Mouse (Mus musculus) midbrain, embryonic 14.5 days (tissue): Measurements from ENCODE around the gene Slc12a8. TPM values are rescaled to one million over a fixed set of nuclear protein-coding genes. Genes with fewer than 3 reads are reported as not detected.

Experiments
- ATAC-seq: fragments of 200-750 bp; cut with Nextera tagmentation; 2 replicates; pipeline ENCODE4 v1.8.0; 2017; ENCODE audit warnings: moderate number of reproducible peaks, moderate library complexity; ENCODE audit not compliant: low FRiP score, low TSS enrichment
- DNase-seq: peaks from one replicate; pipeline ENCODE4 v3.0.0-alpha.2; 2015
- H3K27ac ChIP-seq: fragments of 300-500 bp; sonication (generic); replicated peaks from 2 replicates; pipeline ENCODE4 v1.5.1; 2014; ENCODE audit warnings: mild to moderate bottlenecking, low read depth, low read length, moderate library complexity
- H3K27me3 ChIP-seq: fragments of 300-500 bp; sonication (generic); 2 replicates; pipeline ENCODE4 v1.6.1; 2014; ENCODE audit warnings: low read length, control low read depth, mixed read lengths; ENCODE audit not compliant: control insufficient read depth, insufficient read depth
- H3K36me3 ChIP-seq: fragments of 300-500 bp; sonication (generic); 2 replicates; pipeline ENCODE4 v1.6.1; 2014; ENCODE audit warnings: low read length, control low read depth; ENCODE audit not compliant: control insufficient read depth, insufficient read depth
- H3K4me1 ChIP-seq: fragments of 300-500 bp; sonication (generic); 2 replicates; pipeline ENCODE4 v1.6.1; 2014; ENCODE audit warnings: mild to moderate bottlenecking, antibody characterized with exemption, low read length, control low read depth; ENCODE audit not compliant: control insufficient read depth, insufficient read depth
- H3K4me2 ChIP-seq: fragments of 300-500 bp; sonication (generic); 2 replicates; pipeline ENCODE4 v1.6.1; 2014; ENCODE audit warnings: mild to moderate bottlenecking, low read length, moderate library complexity
- H3K4me3 ChIP-seq: fragments of 300-500 bp; sonication (generic); replicated peaks from 2 replicates; pipeline ENCODE4 v1.5.1; 2014; ENCODE audit warnings: low read depth, low read length
- H3K9ac ChIP-seq: fragments of 300-500 bp; sonication (generic); replicated peaks from 2 replicates; pipeline ENCODE4 v1.6.1; 2014; ENCODE audit warnings: mild to moderate bottlenecking, low read length, moderate library complexity
- H3K9me3 ChIP-seq: fragments of 300-500 bp; sonication (generic); 2 replicates; pipeline ENCODE4 v1.6.1; 2016; ENCODE audit warnings: low read length, control low read depth, mixed read lengths; ENCODE audit not compliant: control insufficient read depth
- WGBS: fragments of 180-500 bp; shearing (Covaris S2); extraction: QIAGEN DNeasy Blood & Tissue Kit; methylation state at CpG from one replicate; pipeline ENCODE4 v1.1.7; 2014; 5-methylcytosine and 5-hydroxymethylcytosine counted together
- polyA plus RNA-seq: library from polyadenylated mRNA; unstranded; fragments of >200 nt; fragmentation: Nextera tagmentation; extraction: Ambion mirVana; gene quantifications from 2 replicates; pipeline ENCODE4 v1.2.1, GENCODE M21; 2014

The Slc12a8 gene
- polyA plus RNA-seq, 1 experiment from 2014 or later, result 0.80 TPM

DNA sequence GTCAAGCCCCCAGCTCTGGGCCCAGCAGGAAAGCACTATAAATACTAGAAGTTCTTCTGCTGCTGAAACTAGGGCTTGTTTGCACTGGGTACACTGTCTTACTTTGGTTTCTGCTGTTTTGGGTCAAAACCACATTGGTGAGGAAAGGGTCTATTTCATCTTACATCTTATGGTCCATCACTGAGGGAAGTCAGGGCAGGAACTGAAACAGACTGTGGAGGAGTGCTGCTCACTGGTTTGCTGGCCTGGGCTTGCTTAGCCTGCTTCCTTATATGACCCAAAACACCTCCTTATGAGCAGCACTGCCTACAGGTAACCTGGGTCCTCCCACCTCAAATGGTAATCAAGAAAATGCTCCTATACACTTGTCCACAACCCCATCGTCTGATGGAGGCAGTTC lies 176.4 kb downstream of the Slc12a8 start:
- no peak for ATAC-seq
- Histone ChIP-seq H3K4me1 (peaks cover 23% of the 10 kb centered on the region), H3K4me3 (no peak overlapping the region), H3K4me2 (no peak overlapping the region), H3K27ac (no peak overlapping the region), H3K9me3 (no peaks in the 10 kb centered on the region), H3K27me3 (no peaks in the 10 kb centered on the region), H3K9ac (no peak overlapping the region), H3K36me3 (no peaks in the 10 kb centered on the region)
- WGBS, result 93% methylated on average over 1 of the region's 1 CpGs
- DNase-seq, result no peak

GRCm38 (mm10) chr16:33696811-33697575 lies 179.9 kb downstream of the Slc12a8 start:
- H3K27ac ChIP-seq, result peak overlapping the region; percentile 49
- no peak overlapping the region for H3K4me2 ChIP-seq
- no peaks in the 10 kb centered on the region for H3K27me3 ChIP-seq
- WGBS, result 60% methylated on average over 13 of the region's 13 CpGs
- no peak overlapping the region; the same call in 1 of the 2 replicates for H3K9ac ChIP-seq
- ATAC-seq (no peak), DNase-seq (peak; percentile 53)
- H3K36me3 ChIP-seq, result no peaks in the 10 kb centered on the region
- H3K4me1 ChIP-seq, result peaks cover 20% of the 10 kb centered on the region
- no peak overlapping the region for H3K4me3 ChIP-seq
- H3K9me3 ChIP-seq, result no peaks in the 10 kb centered on the region

- H3K9me3 ChIP-seq, result no peaks in the 10 kb centered on the region
- H3K27ac ChIP-seq, result peak overlapping the region; percentile 8; the same call in 1 of the 2 replicates
- no peak overlapping the region for H3K4me2 ChIP-seq
- H3K9ac ChIP-seq, result no peak overlapping the region
- H3K4me3 ChIP-seq, result no peak overlapping the region
- ATAC-seq (no peak), DNase-seq (no peak)
- 21% methylated on average over 9 of the region's 9 CpGs for WGBS
- no peaks in the 10 kb centered on the region for H3K36me3 ChIP-seq
- no peaks in the 10 kb centered on the region for H3K27me3 ChIP-seq
- H3K4me1 ChIP-seq, result peaks cover 20% of the 10 kb centered on the region
These were observed 180.6 kb downstream of the Slc12a8 start for GRCm38 (mm10) chr16:33697576-33698276.

DNA sequence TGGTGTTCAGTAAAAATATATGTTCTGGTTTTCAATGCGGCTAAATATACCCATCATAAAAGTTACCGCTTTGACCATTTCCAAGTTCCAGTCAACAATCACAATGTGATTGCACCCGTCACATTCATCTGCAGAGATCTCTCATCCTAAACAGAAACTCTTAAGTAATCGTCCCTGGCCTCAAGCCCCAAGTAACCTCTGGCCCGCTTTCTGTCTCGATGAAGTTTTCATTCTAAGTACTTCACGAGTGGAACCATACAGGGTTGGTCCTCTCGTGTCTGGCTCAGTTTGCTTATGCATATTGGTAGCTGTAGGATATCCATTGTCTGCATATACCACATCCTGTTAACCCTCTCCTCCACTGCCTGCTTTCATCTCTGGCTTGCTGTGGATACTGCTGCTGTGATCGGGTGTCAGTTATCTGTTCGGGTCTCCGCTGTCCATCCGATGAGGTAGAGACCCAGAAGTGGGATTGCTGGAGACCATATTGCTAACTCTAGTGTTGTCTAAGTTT lies 181.2 kb downstream of the Slc12a8 start:
- Histone ChIP-seq H3K27me3 (no peaks in the 10 kb centered on the region), H3K36me3 (no peaks in the 10 kb centered on the region), H3K4me1 (peaks cover 17% of the 10 kb centered on the region), H3K27ac (peak overlapping the region; percentile 8; the same call in 1 of the 2 replicates), H3K9me3 (no peaks in the 10 kb centered on the region), H3K4me3 (no peak overlapping the region), H3K4me2 (no peak overlapping the region), H3K9ac (no peak overlapping the region)
- DNase-seq (no peak), ATAC-seq (no peak)
- 75% methylated on average over 12 of the region's 12 CpGs for WGBS

DNA sequence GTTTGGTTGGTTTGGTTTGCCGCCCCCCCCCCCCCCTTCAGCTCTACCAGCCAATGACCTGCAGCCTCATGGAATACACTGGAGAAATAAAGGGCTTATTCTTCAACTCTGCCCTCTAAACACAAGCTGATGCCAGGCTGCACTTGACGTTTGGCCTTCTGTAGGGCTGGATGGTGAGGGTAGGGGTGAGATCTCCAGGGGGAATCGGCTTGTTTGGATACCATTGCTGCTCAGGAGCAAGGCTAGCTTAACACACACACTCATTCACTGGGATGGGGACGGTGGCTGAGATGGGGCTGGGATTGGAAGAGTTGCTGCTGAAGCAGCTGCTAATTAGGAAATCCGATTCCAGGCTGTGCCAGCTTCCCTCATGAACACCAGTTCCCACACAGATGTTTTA lies 183.5 kb downstream of the Slc12a8 start:
- H3K27me3 ChIP-seq, result no peaks in the 10 kb centered on the region
- ATAC-seq, result no peak
- peaks cover 25% of the 10 kb centered on the region for H3K4me1 ChIP-seq
- 77% methylated on average over 5 of the region's 5 CpGs for WGBS
- H3K27ac ChIP-seq, result no peak overlapping the region
- H3K4me3 ChIP-seq, result no peak overlapping the region
- H3K9ac ChIP-seq, result no peak overlapping the region
- no peak overlapping the region for H3K4me2 ChIP-seq
- DNase-seq, result no peak
- H3K36me3 ChIP-seq, result no peaks in the 10 kb centered on the region
- no peaks in the 10 kb centered on the region for H3K9me3 ChIP-seq

- Histone ChIP-seq H3K4me3 (no peak overlapping the region), H3K27me3 (no peaks in the 10 kb centered on the region), H3K4me2 (no peak overlapping the region), H3K27ac (no peak overlapping the region), H3K9me3 (no peaks in the 10 kb centered on the region), H3K9ac (no peak overlapping the region), H3K4me1 (peaks cover 19% of the 10 kb centered on the region), H3K36me3 (no peaks in the 10 kb centered on the region)
- ATAC-seq (no peak), DNase-seq (no peak)
- WGBS, result 93% methylated on average over 4 of the region's 4 CpGs
These were observed 184.7 kb downstream of the Slc12a8 start for GRCm38 (mm10) chr16:33701872-33702271.

GRCm38 (mm10) chr16:33704289-33704688 lies 187.2 kb downstream of the Slc12a8 start:
- Histone ChIP-seq H3K27me3 (no peaks in the 10 kb centered on the region), H3K4me2 (no peak overlapping the region), H3K9me3 (no peaks in the 10 kb centered on the region), H3K9ac (no peak overlapping the region), H3K4me3 (no peak overlapping the region), H3K4me1 (peaks cover 8% of the 10 kb centered on the region; the same call in 1 of the 2 replicates), H3K36me3 (no peaks in the 10 kb centered on the region), H3K27ac (0 out of 2 replicates have a peak overlapping the region, but pooled peaks have one; percentile 9)
- 74% methylated on average over 9 of the region's 9 CpGs for WGBS
- DNase-seq, result no peak
- ATAC-seq, result no peak

- no peaks in the 10 kb centered on the region for H3K27me3 ChIP-seq
- no peaks in the 10 kb centered on the region for H3K36me3 ChIP-seq
- 43% methylated on average over 6 of the region's 6 CpGs for WGBS
- H3K9ac ChIP-seq, result no peak overlapping the region
- H3K27ac ChIP-seq, result 0 out of 2 replicates have a peak overlapping the region, but pooled peaks have one; percentile 9
- H3K4me3 ChIP-seq, result no peak overlapping the region
- no peaks in the 10 kb centered on the region for H3K9me3 ChIP-seq
- no peak overlapping the region for H3K4me2 ChIP-seq
- peaks cover 8% of the 10 kb centered on the region; the same call in 1 of the 2 replicates for H3K4me1 ChIP-seq
- ATAC-seq (no peak), DNase-seq (no peak)
These were observed 188.1 kb downstream of the Slc12a8 start for GRCm38 (mm10) chr16:33705258-33705657.
